Mouse (Mus musculus) erythroblast, embryonic 14.5 days (primary cell): Measurements from ENCODE around the gene Adgb.

Source experiments
- GATA1 ChIP-seq: IDR thresholded peaks from 2 replicates; pipeline ENCODE4 v1.6.1; 2012; ENCODE audit warnings: low read length, inconsistent platforms, mixed read lengths
- TAL1 ChIP-seq: IDR thresholded peaks from 3 replicates; pipeline ENCODE4 v1.6.1; 2012; ENCODE audit warnings: low read length, inconsistent platforms, mixed read lengths

DNA sequence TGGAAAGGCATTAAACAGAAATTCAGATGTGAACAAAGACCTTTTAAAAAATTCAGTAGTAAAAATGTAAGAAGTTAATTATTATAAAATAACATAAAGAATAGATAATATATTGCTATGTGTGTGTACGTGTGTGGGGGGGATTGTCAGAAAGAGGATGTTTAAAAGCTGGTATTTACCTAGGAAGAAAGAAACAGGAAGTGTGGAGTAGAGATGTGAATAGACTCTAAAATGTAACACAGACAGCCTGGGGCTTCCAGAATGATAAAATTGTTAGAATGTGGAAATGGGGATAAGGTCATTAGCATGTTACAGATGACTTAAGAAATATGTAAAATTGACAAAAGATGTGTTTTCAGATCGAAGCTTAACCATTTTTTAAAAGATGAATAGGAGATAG, 12.0 kb downstream of the Adgb start:
- TF ChIP-seq GATA1 (no peak), TAL1 (no peak)
